Mouse (Mus musculus): Measurements from ENCODE around the gene Pdgfb. TPM values are rescaled to one million over a fixed set of nuclear protein-coding genes. Genes with fewer than 3 reads are reported as not detected.

Pdgfb gene
- polyA plus RNA-seq, 1 experiment from 2014 or later = 2.8 TPM

DNA sequence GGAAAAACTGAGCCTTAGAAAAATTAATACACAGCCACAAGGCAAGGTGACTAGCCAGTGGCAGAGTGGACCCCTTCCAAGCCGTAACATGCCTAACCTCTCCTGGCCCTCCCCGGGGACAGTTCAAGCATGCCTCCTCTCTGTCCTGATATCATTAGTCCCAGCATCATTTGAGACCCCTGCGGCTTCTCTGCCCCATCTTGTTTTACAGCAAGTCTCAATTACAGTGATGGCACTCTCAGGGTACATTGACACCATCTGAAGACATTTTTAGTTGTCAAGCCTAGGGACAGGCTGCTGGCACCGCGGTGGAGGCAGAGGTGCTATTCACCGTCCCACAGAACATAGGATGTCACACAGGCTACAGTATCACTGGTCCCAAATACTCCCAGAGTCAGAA, 6.3 kb downstream of the Pdgfb start:
- Histone ChIP-seq H3K4me2 (ENCODE audit: low read depth, low read length, severe bottlenecking) (no peak overlapping the region), H3K27ac (ENCODE audit: low read depth, low read length) (no peak overlapping the region), H3K4me1 (replicated peaks; ENCODE audit: control insufficient read depth, insufficient read depth, low read length) (peaks cover 21% of the 10 kb centered on the region), H3K9me3 (ENCODE audit: control insufficient read depth, low read length) (no peaks in the 10 kb centered on the region), H3K4me3 (ENCODE audit: low read depth, low read length) (no peak overlapping the region), H3K9ac (ENCODE audit: low read length) (no peak overlapping the region), H3K36me3 (ENCODE audit: control insufficient read depth, insufficient read depth, low read length) (no peaks in the 10 kb centered on the region), H3K27me3 (ENCODE audit: control insufficient read depth, insufficient read depth, low read length) (peaks cover 29% of the 10 kb centered on the region)
- 89% methylated on average over 6 of the region's 6 CpGs for WGBS
- ATAC-seq (replicated peaks; ENCODE audit: low FRiP score) = no peak
- DNase-seq (ENCODE audit: low spot score) = no peak

DNA sequence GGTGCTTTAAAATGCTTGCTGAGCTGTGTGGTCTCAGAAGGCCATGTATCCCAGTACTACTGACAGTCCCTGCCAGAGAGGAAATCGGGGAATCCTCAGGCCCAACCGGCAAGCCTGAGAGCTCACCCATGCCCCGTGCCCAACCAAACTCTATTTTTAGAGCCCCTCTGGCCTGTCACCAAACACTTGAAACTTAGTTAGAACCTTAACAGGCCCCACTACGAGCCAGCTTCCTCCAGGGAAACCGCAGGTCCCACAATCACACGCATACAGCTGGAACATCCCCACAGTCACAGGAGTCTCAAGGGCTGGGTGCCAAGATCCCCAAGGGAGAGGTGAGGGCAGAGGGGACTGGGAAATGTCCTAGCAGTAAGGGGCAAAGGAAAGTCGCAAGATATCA, 8.6 kb downstream of the Pdgfb start:
- ATAC-seq (replicated peaks; ENCODE audit: low FRiP score) (no peak), DNase-seq (ENCODE audit: low spot score) (no peak)
- peaks cover 6% of the 10 kb centered on the region for H3K27me3 ChIP-seq (ENCODE audit: control insufficient read depth, insufficient read depth, low read length)
- H3K36me3 ChIP-seq (ENCODE audit: control insufficient read depth, insufficient read depth, low read length) = no peaks in the 10 kb centered on the region
- no peak overlapping the region for H3K27ac ChIP-seq (ENCODE audit: low read depth, low read length)
- peaks cover 10% of the 10 kb centered on the region for H3K4me1 ChIP-seq (replicated peaks; ENCODE audit: control insufficient read depth, insufficient read depth, low read length)
- no peak overlapping the region for H3K9ac ChIP-seq (ENCODE audit: low read length)
- H3K4me3 ChIP-seq (ENCODE audit: low read depth, low read length) = no peak overlapping the region
- H3K4me2 ChIP-seq (ENCODE audit: low read depth, low read length, severe bottlenecking) = no peak overlapping the region
- no peaks in the 10 kb centered on the region for H3K9me3 ChIP-seq (ENCODE audit: control insufficient read depth, low read length)
- 82% methylated on average over 7 of the region's 7 CpGs for WGBS

DNA sequence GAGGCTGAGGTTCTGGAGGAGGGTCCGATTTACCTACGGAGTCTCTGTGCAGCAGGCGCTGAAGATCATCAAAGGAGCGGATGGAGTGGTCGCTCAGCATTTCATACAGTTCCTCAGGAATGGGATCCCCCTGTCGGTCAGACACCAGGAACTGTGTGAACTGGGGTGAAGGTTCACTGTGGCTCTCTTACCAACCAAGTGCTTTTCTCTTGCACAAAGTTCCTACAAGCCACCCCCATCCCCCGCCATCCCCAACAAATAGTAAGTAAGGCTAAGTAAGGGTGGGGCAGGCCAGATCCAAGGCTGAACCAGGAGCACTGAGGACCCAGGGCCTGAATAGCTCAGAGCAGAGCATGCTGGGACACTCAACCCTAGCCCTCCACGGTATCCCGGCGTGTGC, 9.3 kb downstream of the Pdgfb start:
- H3K9me3 ChIP-seq (ENCODE audit: control insufficient read depth, low read length) = no peaks in the 10 kb centered on the region
- WGBS = 77% methylated on average over 10 of the region's 10 CpGs
- H3K27me3 ChIP-seq (ENCODE audit: control insufficient read depth, insufficient read depth, low read length) = peaks cover under 1% of the 10 kb centered on the region; the same call in 1 of the 2 replicates
- H3K9ac ChIP-seq (ENCODE audit: low read length) = no peak overlapping the region
- no peak overlapping the region for H3K4me2 ChIP-seq (ENCODE audit: low read depth, low read length, severe bottlenecking)
- H3K4me1 ChIP-seq (replicated peaks; ENCODE audit: control insufficient read depth, insufficient read depth, low read length) = peaks cover 10% of the 10 kb centered on the region
- H3K27ac ChIP-seq (ENCODE audit: low read depth, low read length) = no peak overlapping the region
- ATAC-seq (replicated peaks; ENCODE audit: low FRiP score) (no peak), DNase-seq (ENCODE audit: low spot score) (no peak)
- no peak overlapping the region for H3K4me3 ChIP-seq (ENCODE audit: low read depth, low read length)
- H3K36me3 ChIP-seq (ENCODE audit: control insufficient read depth, insufficient read depth, low read length) = no peaks in the 10 kb centered on the region

DNA sequence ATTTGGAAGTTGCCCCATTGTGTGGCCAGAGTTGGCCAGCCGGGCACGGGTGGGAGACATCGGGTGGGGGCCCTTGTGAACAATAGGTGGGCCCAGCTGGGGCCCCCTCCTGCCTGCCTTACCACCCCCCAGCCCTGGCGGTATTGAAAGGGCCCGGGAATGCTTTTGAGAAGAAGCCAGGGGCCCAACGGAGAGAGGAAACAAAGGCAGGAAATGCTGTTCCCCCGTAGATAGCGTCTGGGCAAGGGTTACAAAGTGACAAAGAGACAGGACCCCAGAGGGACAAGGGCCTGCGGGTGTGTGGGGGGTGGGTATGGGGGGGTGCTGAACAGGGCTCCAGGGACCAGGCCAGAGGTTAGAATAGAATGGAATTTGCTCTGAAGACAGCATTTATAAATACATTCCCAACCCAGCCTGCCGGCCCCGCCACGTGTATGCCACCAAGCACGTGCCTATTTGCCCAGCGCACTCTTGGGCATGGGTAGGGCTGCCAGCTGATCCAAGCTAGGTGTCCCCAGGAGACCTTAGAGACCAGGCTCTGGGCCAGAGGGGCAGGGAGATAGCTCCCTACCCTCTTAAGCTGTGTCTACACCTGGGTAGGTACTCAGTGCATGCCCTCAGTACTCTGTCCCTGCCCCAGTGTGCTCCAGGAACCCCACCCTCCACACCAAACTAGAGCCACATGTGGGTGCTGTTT, 10.0 kb downstream of the Pdgfb start:
- DNase-seq (ENCODE audit: low spot score) = no peak
- no peak overlapping the region for H3K4me2 ChIP-seq (ENCODE audit: low read depth, low read length, severe bottlenecking)
- ATAC-seq (replicated peaks; ENCODE audit: low FRiP score) = peak; percentile 27
- H3K9ac ChIP-seq (ENCODE audit: low read length) = peak overlapping the region; percentile 29
- no peaks in the 10 kb centered on the region for H3K27me3 ChIP-seq (ENCODE audit: control insufficient read depth, insufficient read depth, low read length)
- peaks cover 10% of the 10 kb centered on the region for H3K4me1 ChIP-seq (replicated peaks; ENCODE audit: control insufficient read depth, insufficient read depth, low read length)
- H3K27ac ChIP-seq (ENCODE audit: low read depth, low read length) = no peak overlapping the region
- H3K36me3 ChIP-seq (ENCODE audit: control insufficient read depth, insufficient read depth, low read length) = no peaks in the 10 kb centered on the region
- WGBS = 23% methylated on average over 14 of the region's 14 CpGs
- H3K9me3 ChIP-seq (ENCODE audit: control insufficient read depth, low read length) = no peaks in the 10 kb centered on the region
- no peak overlapping the region for H3K4me3 ChIP-seq (ENCODE audit: low read depth, low read length)

DNA sequence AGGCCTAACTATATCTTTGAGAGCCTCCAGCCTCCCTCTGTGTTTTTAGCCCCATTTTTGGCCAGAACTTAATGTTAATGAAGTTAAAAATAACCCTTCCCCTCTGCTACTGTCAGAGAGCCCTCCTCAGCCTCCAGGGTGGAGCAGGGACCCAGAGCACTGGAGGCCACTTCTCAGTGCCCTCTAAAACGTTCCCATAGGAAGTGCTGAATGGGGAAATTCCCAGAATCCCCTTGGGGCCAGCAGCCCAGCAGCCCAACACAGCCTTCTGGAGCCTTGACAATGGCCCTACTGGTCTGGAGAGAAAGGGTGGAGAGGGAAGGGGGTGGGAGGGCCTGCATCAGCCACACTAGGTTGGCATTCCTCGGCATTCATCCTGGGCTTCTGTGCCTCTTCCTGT, 11.2 kb downstream of the Pdgfb start:
- H3K27ac ChIP-seq (ENCODE audit: low read depth, low read length) = no peak overlapping the region
- WGBS = 38% methylated on average over 2 of the region's 2 CpGs

DNA sequence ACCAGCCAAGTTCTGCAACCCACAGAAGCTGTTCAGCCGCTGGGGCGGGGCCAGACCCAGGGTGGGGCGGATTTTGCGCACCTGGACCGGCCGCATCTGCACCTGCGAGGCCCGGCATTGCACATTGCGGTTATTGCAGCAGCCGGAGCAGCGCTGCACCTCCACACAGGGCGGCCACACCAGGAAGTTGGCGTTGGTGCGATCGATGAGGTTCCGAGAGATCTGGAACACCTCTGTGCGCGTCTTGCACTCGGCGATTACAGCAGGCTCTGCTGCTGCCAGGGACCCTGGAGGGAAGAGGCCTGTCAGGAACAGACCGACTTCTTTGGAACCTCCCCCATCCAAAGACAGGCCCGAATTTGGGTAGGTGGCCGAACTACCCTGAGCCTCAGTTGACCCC, 13.2 kb downstream of the Pdgfb start:
- Histone ChIP-seq H3K27ac (ENCODE audit: low read depth, low read length) (no peak overlapping the region), H3K9me3 (ENCODE audit: control insufficient read depth, low read length) (no peaks in the 10 kb centered on the region), H3K4me2 (ENCODE audit: low read depth, low read length, severe bottlenecking) (no peak overlapping the region), H3K9ac (ENCODE audit: low read length) (no peak overlapping the region), H3K4me1 (replicated peaks; ENCODE audit: control insufficient read depth, insufficient read depth, low read length) (peaks cover 10% of the 10 kb centered on the region), H3K4me3 (ENCODE audit: low read depth, low read length) (no peak overlapping the region), H3K36me3 (ENCODE audit: control insufficient read depth, insufficient read depth, low read length) (no peaks in the 10 kb centered on the region), H3K27me3 (ENCODE audit: control insufficient read depth, insufficient read depth, low read length) (no peaks in the 10 kb centered on the region)
- ATAC-seq (replicated peaks; ENCODE audit: low FRiP score) (no peak), DNase-seq (ENCODE audit: low spot score) (no peak)
- WGBS = 94% methylated on average over 23 of the region's 23 CpGs

More for the DNA sequence above, 11.2 kb downstream of the Pdgfb start:
- Histone ChIP-seq H3K4me3 (ENCODE audit: low read depth, low read length) (no peak overlapping the region), H3K4me1 (replicated peaks; ENCODE audit: control insufficient read depth, insufficient read depth, low read length) (peaks cover 10% of the 10 kb centered on the region), H3K36me3 (ENCODE audit: control insufficient read depth, insufficient read depth, low read length) (no peaks in the 10 kb centered on the region), H3K4me2 (ENCODE audit: low read depth, low read length, severe bottlenecking) (no peak overlapping the region), H3K27me3 (ENCODE audit: control insufficient read depth, insufficient read depth, low read length) (no peaks in the 10 kb centered on the region), H3K9me3 (ENCODE audit: control insufficient read depth, low read length) (no peaks in the 10 kb centered on the region), H3K9ac (ENCODE audit: low read length) (no peak overlapping the region)
- ATAC-seq (replicated peaks; ENCODE audit: low FRiP score) = no peak
- DNase-seq (ENCODE audit: low spot score) = no peak

DNA sequence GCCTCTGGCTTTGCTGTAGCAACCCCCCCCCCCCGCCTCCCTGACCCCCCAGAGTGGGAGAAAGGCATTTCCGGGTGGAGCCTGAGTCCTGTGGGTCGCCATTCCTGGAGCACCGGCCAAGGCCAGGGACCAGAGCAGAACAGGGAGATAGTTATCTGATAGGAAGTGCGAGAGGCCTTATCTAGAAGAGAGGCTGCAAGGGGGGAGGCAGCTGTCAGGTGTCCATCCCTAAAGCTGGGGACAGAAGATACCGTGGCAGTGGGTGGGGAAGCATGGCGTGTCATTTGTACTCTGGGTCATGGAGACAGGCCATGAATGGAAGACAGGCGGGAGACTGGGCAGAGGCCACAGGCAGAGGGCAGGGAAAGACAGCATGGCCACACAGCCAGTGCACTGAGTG, 14.1 kb downstream of the Pdgfb start:
- WGBS = 67% methylated on average over 8 of the region's 8 CpGs
- Histone ChIP-seq H3K9me3 (ENCODE audit: control insufficient read depth, low read length) (no peaks in the 10 kb centered on the region), H3K36me3 (ENCODE audit: control insufficient read depth, insufficient read depth, low read length) (no peaks in the 10 kb centered on the region), H3K9ac (ENCODE audit: low read length) (no peak overlapping the region), H3K27me3 (ENCODE audit: control insufficient read depth, insufficient read depth, low read length) (no peaks in the 10 kb centered on the region), H3K4me2 (ENCODE audit: low read depth, low read length, severe bottlenecking) (no peak overlapping the region), H3K4me1 (replicated peaks; ENCODE audit: control insufficient read depth, insufficient read depth, low read length) (peaks cover 10% of the 10 kb centered on the region), H3K27ac (ENCODE audit: low read depth, low read length) (no peak overlapping the region), H3K4me3 (ENCODE audit: low read depth, low read length) (no peak overlapping the region)
- DNase-seq (ENCODE audit: low spot score) (no peak), ATAC-seq (replicated peaks; ENCODE audit: low FRiP score) (no peak)

DNA sequence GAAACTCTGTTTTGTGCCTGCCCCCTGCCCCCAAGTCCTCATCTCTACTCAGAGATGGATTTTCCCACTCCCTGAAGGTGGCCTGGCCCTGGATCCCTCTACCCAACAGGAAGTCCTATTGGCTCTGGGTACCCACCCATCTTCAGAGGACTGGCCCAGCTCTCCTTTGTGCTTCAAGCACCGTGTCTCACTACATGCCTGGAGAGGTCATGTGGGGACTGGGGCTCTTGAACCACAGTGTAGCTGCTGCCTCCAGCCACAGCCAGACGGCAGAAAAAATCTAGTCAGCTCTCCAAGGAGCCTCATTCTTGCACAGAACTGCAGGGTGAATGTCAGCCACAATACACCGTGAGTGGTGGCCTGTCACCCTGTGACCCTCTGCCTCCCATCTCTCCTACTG, 16.8 kb downstream of the Pdgfb start:
- no peaks in the 10 kb centered on the region for H3K9me3 ChIP-seq (ENCODE audit: control insufficient read depth, low read length)
- no peaks in the 10 kb centered on the region for H3K36me3 ChIP-seq (ENCODE audit: control insufficient read depth, insufficient read depth, low read length)
- WGBS = 80% methylated on average over 3 of the region's 3 CpGs
- no peak overlapping the region for H3K9ac ChIP-seq (ENCODE audit: low read length)
- DNase-seq (ENCODE audit: low spot score) (no peak), ATAC-seq (replicated peaks; ENCODE audit: low FRiP score) (no peak)
- no peak overlapping the region for H3K4me2 ChIP-seq (ENCODE audit: low read depth, low read length, severe bottlenecking)
- H3K4me1 ChIP-seq (replicated peaks; ENCODE audit: control insufficient read depth, insufficient read depth, low read length) = no peaks in the 10 kb centered on the region
- H3K27me3 ChIP-seq (ENCODE audit: control insufficient read depth, insufficient read depth, low read length) = no peaks in the 10 kb centered on the region
- H3K4me3 ChIP-seq (ENCODE audit: low read depth, low read length) = no peak overlapping the region
- H3K27ac ChIP-seq (ENCODE audit: low read depth, low read length) = no peak overlapping the region

DNA sequence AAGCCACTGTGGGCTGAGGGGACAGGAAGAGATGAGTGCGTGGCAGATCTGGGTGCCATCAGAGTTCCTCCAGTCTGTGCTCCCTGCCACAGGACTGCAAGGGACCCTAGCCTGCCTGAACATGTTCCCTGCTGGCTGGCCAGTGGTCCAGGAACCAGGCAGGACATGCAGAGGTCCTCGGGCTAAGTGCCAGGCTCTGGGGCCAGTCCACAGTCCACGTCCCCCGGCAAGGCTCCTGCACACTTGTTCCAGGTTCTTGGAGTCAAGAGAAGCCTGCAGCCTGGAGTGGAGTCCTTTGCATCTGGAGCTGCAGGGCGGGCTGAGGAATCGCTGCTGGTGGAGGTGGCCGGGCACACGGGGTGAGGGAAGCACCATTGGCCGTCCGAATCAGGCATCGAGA, 18.0 kb downstream of the Pdgfb start:
- WGBS = 91% methylated on average over 11 of the region's 11 CpGs
- DNase-seq (ENCODE audit: low spot score) (no peak), ATAC-seq (replicated peaks; ENCODE audit: low FRiP score) (no peak)
- Histone ChIP-seq H3K9me3 (ENCODE audit: control insufficient read depth, low read length) (no peaks in the 10 kb centered on the region), H3K4me2 (ENCODE audit: low read depth, low read length, severe bottlenecking) (no peak overlapping the region), H3K36me3 (ENCODE audit: control insufficient read depth, insufficient read depth, low read length) (no peaks in the 10 kb centered on the region), H3K9ac (ENCODE audit: low read length) (no peak overlapping the region), H3K27me3 (ENCODE audit: control insufficient read depth, insufficient read depth, low read length) (no peaks in the 10 kb centered on the region), H3K27ac (ENCODE audit: low read depth, low read length) (no peak overlapping the region), H3K4me1 (replicated peaks; ENCODE audit: control insufficient read depth, insufficient read depth, low read length) (no peaks in the 10 kb centered on the region), H3K4me3 (ENCODE audit: low read depth, low read length) (no peak overlapping the region)

Data from forebrain, embryonic 11.5 days (tissue).